16 mouse cellular contexts compared by ENCODE assay signal in the genomic region with DNA sequence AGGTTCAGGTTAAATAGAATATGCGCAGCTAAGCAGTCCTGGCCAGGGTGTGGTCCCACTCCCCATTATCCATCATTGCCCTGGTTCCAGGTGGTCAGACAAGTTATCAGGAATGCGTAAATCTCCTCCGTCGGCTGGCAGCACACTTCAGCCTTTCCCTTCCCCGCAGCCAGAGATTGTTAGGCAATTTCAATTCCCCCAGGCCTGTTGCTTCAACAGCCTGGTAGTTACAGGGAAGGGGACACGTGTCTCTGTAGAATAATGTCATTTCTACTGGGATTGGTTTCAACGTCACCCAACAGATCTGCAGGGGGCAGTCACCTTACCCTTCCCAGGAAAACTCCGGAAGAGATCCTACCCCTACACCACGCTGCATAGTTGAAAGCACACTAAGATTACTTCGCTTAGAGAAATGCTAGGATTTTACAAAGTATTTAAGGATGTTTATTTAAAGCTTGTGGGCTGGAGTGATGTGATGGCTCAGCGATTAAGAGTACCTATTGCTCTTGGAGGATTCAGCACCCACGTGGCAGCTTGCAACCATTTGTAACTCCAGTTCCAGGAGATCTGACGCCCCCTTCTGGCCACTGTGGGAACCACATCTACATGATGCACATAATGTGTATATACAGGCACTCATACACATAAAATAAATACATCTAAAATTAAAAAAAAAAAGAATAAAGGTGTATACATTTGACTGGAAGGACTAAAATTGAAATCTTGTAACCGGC. TPM values are rescaled to one million over a fixed set of nuclear protein-coding genes. Genes with fewer than 3 reads are reported as not detected.
DNase-seq lines count a peak whose midpoint lies in the region; ATAC-seq and TF ChIP-seq lines count a peak whose summit lies in the region.
"Had no signal": no experiment of that assay in that cellular context is flagged by ENCODE, and none has a peak within 500 bp of the region (broad histone marks: within the 10 kb centered on the region; RNA-seq: fewer than 3 reads in every experiment).

No protein-coding gene starts in this region.

- no peak overlapping the region for H3K4me2 ChIP-seq in liver, embryonic 11.5 days
- H3K4me2 ChIP-seq: embryonic facial prominence, embryonic 12.5 days; hindbrain, embryonic 12.5 days; kidney, embryonic 15.5 days; liver, embryonic 13.5 days; neural tube, embryonic 15.5 days had no signal

- peak; percentile 20; the same call in 1 of the 2 replicates for TF ChIP-seq CTCF in liver, adult 2 months (IDR thresholded peaks at IDR 0.05; ENCODE audit: low read depth, low read length)
- TF ChIP-seq CTCF in brain, embryonic 14.5 days (IDR thresholded peaks at IDR 0.05; ENCODE audit: borderline replicate concordance, extremely low read depth, insufficient read depth, insufficient read length) = peak; percentile 44; the same call in 1 of the 2 replicates

- no peak overlapping the region for H3K27ac ChIP-seq in liver, adult 2 months (replicated peaks; ENCODE audit: insufficient read depth, low read depth, low read length)
- no peak overlapping the region for H3K27ac ChIP-seq in liver, embryonic 11.5 days (ENCODE audit: low read depth, low read length)
- H3K27ac ChIP-seq: embryonic facial prominence, embryonic 12.5 days; hindbrain, embryonic 12.5 days; kidney, embryonic 15.5 days; liver, embryonic 13.5 days; neural tube, embryonic 15.5 days had no signal

- H3K27me3 ChIP-seq in liver, adult 2 months (ENCODE audit: control insufficient read depth, insufficient read depth, low read length) = no peaks in the 10 kb centered on the region
- H3K27me3 ChIP-seq in liver, embryonic 11.5 days (replicated peaks; ENCODE audit: control insufficient read depth, insufficient read depth, low read length) = no peaks in the 10 kb centered on the region
- H3K27me3 ChIP-seq: embryonic facial prominence, embryonic 12.5 days; hindbrain, embryonic 12.5 days; kidney, embryonic 15.5 days; liver, embryonic 13.5 days; megakaryocyte, embryonic 14.5 days; neural tube, embryonic 15.5 days had no signal

- H3K4me1 ChIP-seq in liver, adult 2 months (ENCODE audit: control insufficient read depth, insufficient read depth, low read length) = no peaks in the 10 kb centered on the region
- H3K4me1 ChIP-seq in liver, embryonic 11.5 days (replicated peaks; ENCODE audit: control insufficient read depth, insufficient read depth, low read length) = no peaks in the 10 kb centered on the region; the same call in 1 of the 2 replicates
- H3K4me1 ChIP-seq: megakaryocyte, embryonic 14.5 days; neural tube, embryonic 15.5 days had no signal

- TF ChIP-seq POLR2A in liver, adult 2 months (IDR thresholded peaks at IDR 0.05; ENCODE audit: extremely low read depth, insufficient read depth, low read length) = no peak
- TF ChIP-seq POLR2A in brain, embryonic 14.5 days (IDR thresholded peaks at IDR 0.05; ENCODE audit: borderline replicate concordance, extremely low read depth, insufficient read depth, insufficient read length, poor library complexity, severe bottlenecking) = no peak

- H3K36me3 ChIP-seq in liver, adult 2 months (ENCODE audit: control insufficient read depth, insufficient read depth, low read length) = no peaks in the 10 kb centered on the region
- no peaks in the 10 kb centered on the region for H3K36me3 ChIP-seq in liver, embryonic 11.5 days (ENCODE audit: control insufficient read depth, insufficient read depth, low read length)
- H3K36me3 ChIP-seq: embryonic facial prominence, embryonic 12.5 days; hindbrain, embryonic 12.5 days; kidney, embryonic 15.5 days; liver, embryonic 13.5 days; neural tube, embryonic 15.5 days had no signal

- peak; percentile 32 for DNase-seq in adrenal gland, adult 2 months
- DNase-seq in adrenal gland, postnatal 25 days = no peak
- DNase-seq in liver, adult 2 months (ENCODE audit: extremely low read depth, low read depth, low spot score) = no peak
- no peak for DNase-seq in liver, embryonic 11.5 days (ENCODE audit: low spot score)
- DNase-seq in B cell, adult 2 months = peak; percentile 41 to 49
- DNase-seq in brain, embryonic 14.5 days (ENCODE audit: low read depth) = no peak
- no peak for DNase-seq in left cerebral cortex, adult 9 months (ENCODE audit: low spot score in 2 of 2)
- DNase-seq in spleen, postnatal 4 days (ENCODE audit: low spot score in 2 of 2) = no peak
- DNase-seq: liver, embryonic 13.5 days; retina, postnatal 1 day; spleen, adult 18-20 months had no signal

- no peak overlapping the region for H3K9ac ChIP-seq in liver, adult 2 months (ENCODE audit: low read depth, low read length)
- no peak overlapping the region for H3K9ac ChIP-seq in liver, embryonic 11.5 days (ENCODE audit: low read depth, low read length)
- H3K9ac ChIP-seq: embryonic facial prominence, embryonic 12.5 days; hindbrain, embryonic 12.5 days; kidney, embryonic 15.5 days; liver, embryonic 13.5 days; neural tube, embryonic 15.5 days had no signal

- H3K4me3 ChIP-seq in liver, adult 2 months (ENCODE audit: insufficient read depth, low read depth, low read length) = no peak overlapping the region
- no peak overlapping the region for H3K4me3 ChIP-seq in liver, embryonic 11.5 days (ENCODE audit: low read depth, low read length)
- H3K4me3 ChIP-seq: embryonic facial prominence, embryonic 12.5 days; hindbrain, embryonic 12.5 days; kidney, embryonic 15.5 days; liver, embryonic 13.5 days; megakaryocyte, embryonic 14.5 days; neural tube, embryonic 15.5 days had no signal

- 87% methylated on average over 14 of the region's 14 CpGs for WGBS in liver, adult 2 months
- 81% methylated on average over 14 of the region's 14 CpGs for WGBS in liver, embryonic 11.5 days

- ATAC-seq in liver, embryonic 11.5 days (replicated peaks; ENCODE audit: low FRiP score) = no peak

- no peaks in the 10 kb centered on the region for H3K79me2 ChIP-seq in liver, adult 2 months (ENCODE audit: control insufficient read depth, insufficient read depth, low read length)

- no peaks in the 10 kb centered on the region for H3K9me3 ChIP-seq in liver, embryonic 11.5 days (ENCODE audit: control insufficient read depth, low read length)
- H3K9me3 ChIP-seq: embryonic facial prominence, embryonic 12.5 days; hindbrain, embryonic 12.5 days; kidney, embryonic 15.5 days; liver, embryonic 13.5 days; neural tube, embryonic 15.5 days had no signal

RNA-seq across cellular contexts. Expression of gene Ubl3, which starts 18.1 kb away (rescaled TPM):
- 100 to 1,000 TPM; 163 to 167 TPM for total RNA-seq in adrenal gland, adult 2 months (2021)
- polyA plus RNA-seq in adrenal gland, adult 2 months (2012; rRNA removed) = 90.5 and 90.9 TPM in 2 replicates
- 164 and 181 TPM in 2 replicates for total RNA-seq in adrenal gland, postnatal 25 days (2021)
- total RNA-seq in liver, adult 2 months (2014; rRNA removed) = 58.0 and 61.8 TPM in 2 replicates
- polyA plus RNA-seq in liver, adult 2 months (2012; rRNA removed) = 32.4 and 38.4 TPM in 2 replicates
- 40.1 and 43.1 TPM in 2 replicates for polyA plus RNA-seq in liver, embryonic 11.5 days (2014; fragmentation: Nextera tagmentation; extraction: Ambion mirVana)
- polyA plus RNA-seq in brain, embryonic 14.5 days (2012; rRNA removed) = 37.2 and 44.5 TPM in 2 replicates

Comparison
In these comparisons a context has a peak if more than half of its experiments do, and no peak if none do; other contexts are left out.
1. DNase-seq: peak in adrenal gland, adult 2 months (single experiment) and B cell, adult 2 months (2 of 2); none in adrenal gland, postnatal 25 days (single experiment), liver, adult 2 months (single experiment), liver, embryonic 11.5 days (single experiment), brain, embryonic 14.5 days (single experiment), left cerebral cortex, adult 9 months (0 of 2) and spleen, postnatal 4 days (0 of 2).